Mouse (Mus musculus) brown adipose tissue, adult 24 weeks (tissue): Measurements from ENCODE around the gene Pdlim1. TPM values are rescaled to one million over a fixed set of nuclear protein-coding genes. Genes with fewer than 3 reads are reported as not detected.

Experiments
- H3K27ac ChIP-seq: fragments of 200-500 bp; replicated peaks from 2 replicates; pipeline ENCODE4 v1.5.1; 2012; ENCODE audit warnings: low read depth, mild to moderate bottlenecking, low read length
- H3K4me1 ChIP-seq: fragments of 200-500 bp; 2 replicates; pipeline ENCODE4 v1.6.1; 2012; ENCODE audit warnings: low read length, mixed read lengths; ENCODE audit not compliant: control insufficient read depth, insufficient read depth, insufficient read length
- H3K4me3 ChIP-seq: fragments of 200-500 bp; 2 replicates; pipeline ENCODE4 v1.5.1; 2012; ENCODE audit warnings: low read depth, mild to moderate bottlenecking, low read length, moderate library complexity; ENCODE audit not compliant: insufficient read depth
- polyA plus RNA-seq: library from polyadenylated mRNA; stranded (reverse); fragments of >200 nt; gene quantifications from 2 replicates; pipeline ENCODE4 v1.2.4, GENCODE M21; 2012; ENCODE audit not compliant: missing spikeins, insufficient read depth, insufficient read length

Pdlim1 gene
- polyA plus RNA-seq, 1 experiment = 14.0 TPM

- H3K27ac ChIP-seq = 0 out of 2 replicates have a peak overlapping the region, but pooled peaks have one; percentile 1
- peaks cover 3% of the 10 kb centered on the region; the same call in 1 of the 2 replicates for H3K4me1 ChIP-seq
- H3K4me3 ChIP-seq = peak overlapping the region; percentile 90
These were observed 2.1 kb downstream of the Pdlim1 start for GRCm38 (mm10) chr19:40269526-40269925.

GRCm38 (mm10) chr19:40268493-40268892, 3.1 kb downstream of the Pdlim1 start:
- H3K4me3 ChIP-seq = no peak overlapping the region
- H3K4me1 ChIP-seq = peaks cover 3% of the 10 kb centered on the region; the same call in 1 of the 2 replicates
- no peak overlapping the region for H3K27ac ChIP-seq

GRCm38 (mm10) chr19:40267380-40267779, 4.3 kb downstream of the Pdlim1 start:
- H3K4me3 ChIP-seq = no peak overlapping the region
- no peak overlapping the region for H3K27ac ChIP-seq
- peaks cover 3% of the 10 kb centered on the region; the same call in 1 of the 2 replicates for H3K4me1 ChIP-seq

- Histone ChIP-seq H3K27ac (no peak overlapping the region), H3K4me3 (no peak overlapping the region), H3K4me1 (peaks cover 15% of the 10 kb centered on the region)
These were observed 12.2 kb downstream of the Pdlim1 start for GRCm38 (mm10) chr19:40259485-40259884.

GRCm38 (mm10) chr19:40257396-40257795, 14.2 kb downstream of the Pdlim1 start:
- H3K4me1 ChIP-seq = peaks cover 21% of the 10 kb centered on the region
- peak overlapping the region; percentile 50 for H3K27ac ChIP-seq
- H3K4me3 ChIP-seq = 0 out of 2 replicates have a peak overlapping the region, but pooled peaks have one; percentile 22

- Histone ChIP-seq H3K27ac (no peak overlapping the region), H3K4me3 (no peak overlapping the region), H3K4me1 (peaks cover 21% of the 10 kb centered on the region)
These were observed 15.1 kb downstream of the Pdlim1 start for GRCm38 (mm10) chr19:40256376-40257050.

GRCm38 (mm10) chr19:40255561-40255960, 16.1 kb downstream of the Pdlim1 start:
- H3K4me3 ChIP-seq = no peak overlapping the region
- H3K27ac ChIP-seq = no peak overlapping the region
- peaks cover 21% of the 10 kb centered on the region for H3K4me1 ChIP-seq

- Histone ChIP-seq H3K27ac (0 out of 2 replicates have a peak overlapping the region, but pooled peaks have one; percentile 4), H3K4me1 (peaks cover 21% of the 10 kb centered on the region), H3K4me3 (no peak overlapping the region)
These were observed 16.9 kb downstream of the Pdlim1 start for GRCm38 (mm10) chr19:40254741-40255140.

GRCm38 (mm10) chr19:40253768-40254167, 17.9 kb downstream of the Pdlim1 start:
- peak overlapping the region; percentile 65 for H3K27ac ChIP-seq
- H3K4me3 ChIP-seq = peak overlapping the region; percentile 21
- H3K4me1 ChIP-seq = peaks cover 21% of the 10 kb centered on the region

GRCm38 (mm10) chr19:40251115-40251514, 20.5 kb downstream of the Pdlim1 start:
- H3K27ac ChIP-seq = no peak overlapping the region
- H3K4me1 ChIP-seq = peaks cover 15% of the 10 kb centered on the region; the same call in 1 of the 2 replicates
- no peak overlapping the region for H3K4me3 ChIP-seq

GRCm38 (mm10) chr19:40249352-40249751, 22.3 kb downstream of the Pdlim1 start:
- Histone ChIP-seq H3K27ac (peak overlapping the region; percentile 15), H3K4me3 (no peak overlapping the region), H3K4me1 (peaks cover 9% of the 10 kb centered on the region; the same call in 1 of the 2 replicates)

GRCm38 (mm10) chr19:40248476-40248875, 23.2 kb downstream of the Pdlim1 start:
- H3K27ac ChIP-seq = no peak overlapping the region; the same call in 1 of the 2 replicates

GRCm38 (mm10) chr19:40247268-40247666, 24.4 kb downstream of the Pdlim1 start:
- no peak overlapping the region for H3K4me3 ChIP-seq
- no peak overlapping the region for H3K27ac ChIP-seq
- H3K4me1 ChIP-seq = peaks cover 3% of the 10 kb centered on the region; the same call in 1 of the 2 replicates

More at GRCm38 (mm10) chr19:40248476-40248875, 23.2 kb downstream of the Pdlim1 start:
- Histone ChIP-seq H3K4me1 (peaks cover 7% of the 10 kb centered on the region; the same call in 1 of the 2 replicates), H3K4me3 (no peak overlapping the region)

- Histone ChIP-seq H3K4me1 (peaks cover 3% of the 10 kb centered on the region; the same call in 1 of the 2 replicates), H3K4me3 (no peak overlapping the region), H3K27ac (peak overlapping the region; percentile 34; the same call in 1 of the 2 replicates)
These were observed 24.9 kb downstream of the Pdlim1 start for GRCm38 (mm10) chr19:40246646-40247267.

- Histone ChIP-seq H3K4me3 (no peak overlapping the region), H3K27ac (peak overlapping the region; percentile 92), H3K4me1 (peaks cover 13% of the 10 kb centered on the region; the same call in 1 of the 2 replicates)
These were observed 30.6 kb downstream of the Pdlim1 start for GRCm38 (mm10) chr19:40240838-40241689.
